Comparison of ENCODE assay signal across 10 mouse cellular contexts in genomic region chr1:78339941-78340340, GRCm38 (mm10). TPM values are rescaled to one million over a fixed set of nuclear protein-coding genes. Genes with fewer than 3 reads are reported as not detected.
"Had no signal": no experiment of that assay in that cellular context is flagged by ENCODE, and none has a peak within 500 bp of the region (broad histone marks: within the 10 kb centered on the region; RNA-seq: fewer than 3 reads in every experiment).

No protein-coding gene starts in this region.

- H3K27ac ChIP-seq: kidney, postnatal 0 days; layer of hippocampus, adult 2 months; limb, embryonic 13.5 days; liver, embryonic 14.5 days; midbrain, embryonic 12.5 days; stomach, postnatal 0 days had no signal

- H3K36me3 ChIP-seq: limb, embryonic 13.5 days; midbrain, embryonic 12.5 days had no signal

- H3K4me3 ChIP-seq: layer of hippocampus, adult 2 months; limb, embryonic 13.5 days; midbrain, embryonic 12.5 days had no signal

- H3K9ac ChIP-seq: limb, embryonic 13.5 days; liver, embryonic 14.5 days; midbrain, embryonic 12.5 days had no signal

- H3K4me2 ChIP-seq: limb, embryonic 13.5 days; midbrain, embryonic 12.5 days had no signal

- DNase-seq: kidney, postnatal 4 days; left cerebral cortex, postnatal 4 days; lung, adult 18-20 months had no signal

- H3K9me3 ChIP-seq: limb, embryonic 13.5 days; midbrain, embryonic 12.5 days had no signal

RNA-seq across cellular contexts. Expression of gene Sgpp2, which starts 29.8 kb away (rescaled TPM):
- total RNA-seq: megakaryocyte-erythroid progenitor cell, adult 5-6 weeks had no signal
